Mouse (Mus musculus) R1 (cell line): ENCODE measurements around the gene Gm21822.
"Not testable (repeated sequence)": the region's sequence is repeated elsewhere in the genome, so short reads cannot be mapped to it uniquely, and the experiment has no call there.

ENCODE experiments used
- DNase-seq: peaks from one replicate; pipeline ENCODE4 v3.0.0-alpha.2; 2018; ENCODE audit warnings: low read depth, low spot score

Gm21822 gene

GRCm38 (mm10) chrY:18654182-18654581 is at the start of gene Gm21822:
Gm21822 (plus strand) TSS chrY:18654482.
- DNase-seq: not testable (repeated sequence)
